Mouse (Mus musculus): Measurements from ENCODE around the gene Cfap43.

DNA sequence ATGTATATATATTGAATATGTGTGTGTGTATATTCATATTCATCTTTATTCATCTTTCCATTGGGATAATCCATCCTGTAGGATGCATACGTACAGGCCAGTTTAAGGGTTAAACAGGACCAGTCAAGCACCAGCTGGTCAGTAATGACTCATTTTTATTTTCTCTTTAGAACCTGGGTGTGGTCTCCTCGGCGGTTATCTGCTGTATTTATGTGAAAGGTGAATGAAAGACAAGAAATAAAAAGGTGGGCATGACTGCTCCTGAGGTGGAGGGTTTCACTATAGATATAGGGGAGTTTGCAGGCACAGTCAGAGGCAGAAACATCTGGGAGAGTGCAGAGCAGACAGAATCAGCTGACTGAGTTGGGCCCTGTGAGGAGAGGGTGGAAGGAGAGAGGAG, 49.6 kb downstream of the Cfap43 start:
- no peak for TF ChIP-seq CTCF (conservative IDR thresholded peaks at IDR 0.05; ENCODE audit: insufficient read depth, insufficient read length, low read depth, low read length)
- no peak for TF ChIP-seq POLR2A (IDR thresholded peaks at IDR 0.05; ENCODE audit: low read depth, low read length)

Measured in kidney, adult 2 months (tissue).